Mouse (Mus musculus) kidney, adult 10 weeks (tissue): ENCODE data around the gene Plekho2. TPM values are rescaled to one million over a fixed set of nuclear protein-coding genes. Genes with fewer than 3 reads are reported as not detected.

Experiments used
- polyA plus RNA-seq: library from polyadenylated mRNA; stranded (reverse); fragments of 350-450 nt; fragmentation: Illumina TruSeq; extraction: RNeasy Lipid Tissue Mini Kit (QIAGEN cat#74804); gene quantifications from one replicate; pipeline ENCODE4 v1.2.3, GENCODE M21; 2014; ENCODE audit warnings: low read depth, low replicate concordance

The Plekho2 gene
- 0.32 TPM for polyA plus RNA-seq

GRCm38 (mm10) chr9:65579781-65580371 is at the start of gene Plekho2:
Plekho2 (minus strand) TSS chr9:65580040.

DNA sequence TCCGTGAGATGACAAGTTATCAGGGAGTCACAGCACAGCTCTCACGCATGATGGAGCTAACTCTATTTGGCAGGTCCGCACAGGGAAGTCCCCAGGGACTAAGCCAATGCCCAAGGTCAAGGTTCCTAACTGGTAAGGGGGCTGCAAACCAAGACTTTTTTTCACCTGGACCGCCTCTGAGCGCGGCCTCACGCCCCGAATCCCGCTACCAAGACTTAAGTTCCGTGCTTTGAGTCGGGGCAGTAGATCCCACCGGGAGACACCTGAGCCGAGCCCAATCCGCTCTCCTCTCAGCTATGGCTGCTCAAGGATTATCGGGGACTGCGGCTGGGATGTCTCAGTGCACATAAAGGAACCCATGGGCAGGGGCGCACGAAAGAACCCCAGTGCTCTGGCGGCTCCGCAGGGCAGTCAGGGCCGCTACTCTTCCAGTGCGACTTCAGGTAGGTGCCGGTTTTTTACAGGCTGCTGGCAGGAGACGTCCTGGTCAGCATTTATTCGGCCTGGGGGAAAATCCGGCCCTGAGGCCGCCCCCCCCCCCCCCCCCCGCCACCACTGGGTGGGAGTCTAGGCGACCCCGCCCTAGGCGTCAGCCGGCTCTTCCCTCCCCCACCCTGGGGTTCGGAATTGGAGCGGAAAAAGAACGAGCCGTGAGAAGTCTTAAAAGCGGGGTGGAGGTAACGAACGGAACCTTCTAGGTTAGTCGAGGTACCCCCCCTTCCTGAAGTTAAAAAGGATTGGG is 49.4 kb upstream of the Plekho2 start, which contains the start of gene Rbpms2:
Gene Rbpms2 (plus strand): TSS at position 624 of the 742 bp plus-strand sequence.

GRCm38 (mm10) chr9:65586406-65587269 is 6.8 kb upstream of the Plekho2 start, which contains the start of gene Pif1:
Pif1 (plus strand) TSS chr9:65587160.

DNA sequence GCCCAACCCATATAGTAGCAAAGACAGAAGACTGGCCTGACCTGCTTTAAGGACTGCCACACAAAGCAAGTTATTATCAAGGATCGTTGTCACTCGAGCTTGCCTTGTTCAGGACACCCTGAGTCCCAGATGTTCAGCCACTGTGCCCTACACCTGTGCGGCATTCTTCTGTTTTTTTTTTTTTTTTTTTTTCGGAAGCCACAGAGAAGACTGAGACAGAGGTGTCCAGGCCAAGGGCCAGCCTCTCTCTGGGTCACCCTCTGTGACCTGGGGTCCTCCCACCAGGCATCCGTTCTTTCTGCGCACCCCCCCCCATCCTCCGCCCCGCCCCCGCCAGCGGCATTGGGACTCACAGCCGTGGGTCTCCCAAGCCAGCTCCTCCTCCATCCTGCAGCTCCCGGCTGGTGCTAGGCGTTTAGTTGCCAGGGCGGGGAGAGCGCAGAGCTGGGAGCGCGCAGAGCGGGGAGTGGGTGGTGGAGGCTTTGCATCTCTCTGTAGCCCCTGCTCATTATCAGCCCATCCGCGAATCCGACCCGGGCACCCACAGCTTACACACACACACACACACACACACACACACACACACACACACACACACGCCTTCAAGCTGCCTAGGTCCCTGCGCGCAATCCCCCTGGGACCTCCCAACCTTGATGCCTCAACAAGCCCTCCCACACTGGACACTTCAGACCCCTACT is 59.9 kb downstream of the Plekho2 start, which contains the start of gene Ankdd1a:
Gene Ankdd1a (minus strand): TSS at position 387 of the 698 bp plus-strand sequence.

Other genes starting within 250 kb of the Plekho2 start
- gene Pdcd7, start 233.9 kb downstream of the Plekho2 start, polyA plus RNA-seq, result 9.0 TPM
- not detected for gene Ubap1l, start 219.0 kb downstream of the Plekho2 start, polyA plus RNA-seq
- gene Kbtbd13, start 188.4 kb downstream of the Plekho2 start, polyA plus RNA-seq, result 0.28 TPM
- 2.7 TPM for gene Rasl12, start 181.5 kb downstream of the Plekho2 start, polyA plus RNA-seq
- 94.6 TPM for gene Slc51b, start 157.1 kb downstream of the Plekho2 start, polyA plus RNA-seq
- gene Mtfmt, start 144.3 kb downstream of the Plekho2 start, polyA plus RNA-seq, result 15.0 TPM
- gene Spg21, start 119.1 kb downstream of the Plekho2 start, polyA plus RNA-seq, result 145 TPM
- gene Ankdd1a, start 59.8 kb downstream of the Plekho2 start, polyA plus RNA-seq, result not detected
- gene Pif1, start 7.1 kb upstream of the Plekho2 start, polyA plus RNA-seq, result not detected
- 70.9 TPM for gene Rbpms2, start 49.6 kb upstream of the Plekho2 start, polyA plus RNA-seq
- 60.8 TPM for gene Oaz2, start 88.0 kb upstream of the Plekho2 start, polyA plus RNA-seq
- 7.8 TPM for gene Zfp609, start 247.5 kb upstream of the Plekho2 start, polyA plus RNA-seq